In the genomic region with DNA sequence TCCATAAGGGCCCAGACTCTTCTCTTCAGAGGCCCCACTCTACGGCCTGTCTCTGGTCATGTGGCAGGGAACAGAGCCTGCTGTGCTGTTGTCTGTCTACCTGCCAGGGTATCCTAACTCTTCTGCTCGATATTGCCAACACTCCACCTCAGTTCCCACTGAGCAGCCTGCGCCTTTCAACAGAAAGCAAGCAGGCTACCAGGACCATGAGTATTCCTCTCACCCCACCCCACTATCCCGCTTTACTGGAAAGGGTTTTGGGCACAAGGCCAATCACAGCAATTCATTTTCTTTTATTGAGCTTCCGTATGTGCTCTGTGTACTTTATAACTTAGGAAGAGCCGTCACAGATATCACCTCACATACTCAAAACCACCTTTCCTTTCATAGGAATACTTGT, we compare ENCODE assay signal across 9 mouse cellular contexts.
DNase-seq lines count a peak whose midpoint lies in the region; ATAC-seq and TF ChIP-seq lines count a peak whose summit lies in the region.
"Had no signal": no experiment of that assay in that cellular context is flagged by ENCODE, and none has a peak within 500 bp of the region (broad histone marks: within the 10 kb centered on the region; RNA-seq: fewer than 3 reads in every experiment).

No protein-coding gene starts in this region.

- TF ChIP-seq CTCF in small intestine, adult 2 months (IDR thresholded peaks at IDR 0.05; ENCODE audit: extremely low read depth, insufficient read length, insufficient replicate concordance, low read depth, low read length): no peak

- no peak overlapping the region for H3K4me2 ChIP-seq in hindbrain, embryonic 13.5 days
- H3K4me2 ChIP-seq in hindbrain, embryonic 14.5 days (replicated peaks): no peak overlapping the region
- H3K4me2 ChIP-seq in intestine, embryonic 16.5 days (ENCODE audit: low read depth, low read length): no peak overlapping the region

- ATAC-seq in hindbrain, embryonic 13.5 days (ENCODE audit: low FRiP score): no peak
- no peak for ATAC-seq in hindbrain, embryonic 14.5 days (ENCODE audit: low FRiP score)
- peak; percentile 57 for ATAC-seq in intestine, embryonic 16.5 days

- 74% methylated on average over 6 of the region's 6 CpGs for whole genome bisulfite sequencing in hindbrain, embryonic 13.5 days
- WGBS in hindbrain, embryonic 14.5 days: 68% methylated on average over 6 of the region's 6 CpGs
- 43% methylated on average over 6 of the region's 6 CpGs for WGBS in intestine, embryonic 16.5 days
- WGBS in small intestine, adult 2 months: 23% methylated on average over 6 of the region's 6 CpGs

- H3K4me1 ChIP-seq in hindbrain, embryonic 13.5 days (replicated peaks): peaks cover 18% of the 10 kb centered on the region
- no peaks in the 10 kb centered on the region for H3K4me1 ChIP-seq in hindbrain, embryonic 14.5 days (replicated peaks; ENCODE audit: control insufficient read depth, insufficient read depth, low read length)
- H3K4me1 ChIP-seq in intestine, embryonic 16.5 days (ENCODE audit: control insufficient read depth, insufficient read depth, low read length): peaks cover 10% of the 10 kb centered on the region; the same call in 1 of the 2 replicates
- H3K4me1 ChIP-seq in small intestine, adult 2 months (ENCODE audit: control insufficient read depth, insufficient read depth, insufficient read length, low read length): peaks cover 13% of the 10 kb centered on the region; the same call in 1 of the 2 replicates

- no peaks in the 10 kb centered on the region for H3K9me3 ChIP-seq in hindbrain, embryonic 13.5 days
- H3K9me3 ChIP-seq in hindbrain, embryonic 14.5 days (ENCODE audit: control insufficient read depth, low read length): no peaks in the 10 kb centered on the region
- no peaks in the 10 kb centered on the region for H3K9me3 ChIP-seq in intestine, embryonic 16.5 days (ENCODE audit: control insufficient read depth, low read length)

- peaks cover 24% of the 10 kb centered on the region for H3K36me3 ChIP-seq in hindbrain, embryonic 13.5 days
- peaks cover 21% of the 10 kb centered on the region for H3K36me3 ChIP-seq in hindbrain, embryonic 14.5 days (replicated peaks; ENCODE audit: control insufficient read depth, insufficient read depth)
- no peaks in the 10 kb centered on the region for H3K36me3 ChIP-seq in intestine, embryonic 16.5 days (ENCODE audit: control insufficient read depth, insufficient read depth, low read length)
- no peaks in the 10 kb centered on the region for H3K36me3 ChIP-seq in small intestine, adult 2 months (ENCODE audit: control insufficient read depth, insufficient read depth, low read length)

- TF ChIP-seq POLR2A in small intestine, adult 2 months (IDR thresholded peaks at IDR 0.05; ENCODE audit: low read depth, low read length): no peak

- no peaks in the 10 kb centered on the region for H3K27me3 ChIP-seq in hindbrain, embryonic 13.5 days
- no peaks in the 10 kb centered on the region for H3K27me3 ChIP-seq in hindbrain, embryonic 14.5 days (ENCODE audit: control insufficient read depth, insufficient read depth, low read length)
- H3K27me3 ChIP-seq in intestine, embryonic 16.5 days (replicated peaks; ENCODE audit: control insufficient read depth, insufficient read depth, low read length): no peaks in the 10 kb centered on the region
- no peaks in the 10 kb centered on the region for H3K27me3 ChIP-seq in small intestine, adult 2 months (ENCODE audit: control insufficient read depth, insufficient read depth, low read length)

- no peak for DNase-seq in hindbrain, embryonic 14.5 days (ENCODE audit: low spot score)
- DNase-seq in urinary bladder, postnatal 25 days (ENCODE audit: low spot score): peak; percentile 27
- no peak for DNase-seq in urinary bladder, postnatal 10 days (ENCODE audit: low spot score)
- no peak for DNase-seq in B cell, adult 2 months
- no peak for DNase-seq in frontal cortex, postnatal 25 days (ENCODE audit: low spot score in 2 of 2)
- DNase-seq: thymus, adult 2 months had no signal

- 0 out of 2 replicates have a peak overlapping the region, but pooled peaks have one; percentile 5 for H3K27ac ChIP-seq in hindbrain, embryonic 13.5 days
- no peak overlapping the region for H3K27ac ChIP-seq in hindbrain, embryonic 14.5 days
- H3K27ac ChIP-seq in intestine, embryonic 16.5 days (ENCODE audit: low read length): no peak overlapping the region
- H3K27ac ChIP-seq in small intestine, adult 2 months (ENCODE audit: insufficient read depth, low read depth, low read length): peak overlapping the region; percentile 22; the same call in 1 of the 2 replicates

- H3K4me3 ChIP-seq in hindbrain, embryonic 13.5 days: no peak overlapping the region
- no peak overlapping the region for H3K4me3 ChIP-seq in hindbrain, embryonic 14.5 days (replicated peaks; ENCODE audit: low read length)
- no peak overlapping the region for H3K4me3 ChIP-seq in intestine, embryonic 16.5 days (ENCODE audit: low read length)
- H3K4me3 ChIP-seq in small intestine, adult 2 months (ENCODE audit: low read depth, low read length): no peak overlapping the region

- H3K9ac ChIP-seq in hindbrain, embryonic 13.5 days: no peak overlapping the region
- H3K9ac ChIP-seq in hindbrain, embryonic 14.5 days: no peak overlapping the region
- H3K9ac ChIP-seq in intestine, embryonic 16.5 days (ENCODE audit: low read depth, low read length): no peak overlapping the region

Comparison
In these comparisons a context has a peak if more than half of its experiments do, and no peak if none do; other contexts are left out.
1. H3K27ac ChIP-seq: peak in hindbrain, embryonic 13.5 days (single experiment) and small intestine, adult 2 months (single experiment); none in hindbrain, embryonic 14.5 days (single experiment) and intestine, embryonic 16.5 days (single experiment).